Mouse (Mus musculus) left cerebral cortex, postnatal 14 days (tissue): ENCODE data around the gene Rasgef1a. TPM values are rescaled to one million over a fixed set of nuclear protein-coding genes. Genes with fewer than 3 reads are reported as not detected.

Source experiments
- DNase-seq, 2 experiments: peaks; one replicate each; pipeline ENCODE4 v3.0.0; 2021 to 2022; ENCODE audit warnings: low spot score in 2 of 2, mixed read lengths in 1 of 2
- intact Hi-C: fragments of 180-260 bp; cut with DNase I; formaldehyde crosslinking; loops from one replicate; pipeline ENCODE4 v1.15.1; 2025
- long read RNA-seq, 2 experiments: library from polyadenylated mRNA; stranded (forward); transcript quantifications; one replicate each; pipeline ENCODE4 v2.0.0; 2021
- total RNA-seq, 2 experiments: library from RNA; stranded (reverse); gene quantifications; 2 replicates each; pipeline ENCODE4 v1.2.3; 2021

The Rasgef1a gene
- 100 to 1,000 TPM; 121 to 129 TPM for total RNA-seq
- long read RNA-seq, experiment 1, transcript Rasgef1a-201 (13 exons, 3,284 nt) = major isoform, 32 of 71 reads
- long read RNA-seq, experiment 1, partial matches to known transcripts = 16 of 71 reads
- long read RNA-seq, experiment 1, other reads (novel, unspliced or antisense) = 22 of 71 reads
- long read RNA-seq, experiment 2, transcript Rasgef1a-201 (13 exons, 3,284 nt) = major isoform, 27 of 59 reads
- long read RNA-seq, experiment 2, partial matches to known transcripts = 28 of 59 reads
- long read RNA-seq, experiment 2, other reads (novel, unspliced or antisense) = 4 of 59 reads

GRCm38 (mm10) chr6:118010756-118011615, at the start of gene Rasgef1a:
TSS of gene Rasgef1a (plus strand) at chr6:118011438.
- intact Hi-C loops = loop anchor here (5.0 kb wide), 3 partner anchors 36 to 74 kb away; partner anchors contain the start of gene Fxyd4

DNA sequence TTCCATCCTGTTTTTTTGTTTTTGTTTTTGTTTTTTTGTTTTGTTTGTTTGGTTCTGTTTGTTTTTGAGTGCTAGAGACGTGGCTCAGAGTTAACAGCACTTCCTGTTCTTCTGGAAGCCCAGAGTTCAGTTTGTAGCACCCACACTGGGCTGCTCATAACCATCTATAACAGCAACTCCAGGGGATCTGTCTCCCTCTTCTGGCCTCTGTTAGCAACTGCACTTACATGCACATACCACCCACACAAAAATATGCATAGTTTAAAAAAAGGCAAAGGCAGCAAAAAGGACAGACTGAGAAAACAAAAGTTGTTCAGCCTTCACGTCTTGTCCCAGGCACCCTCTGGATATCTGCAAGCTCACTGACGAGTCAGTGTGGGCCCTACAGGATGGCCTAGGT, 48.0 kb upstream of the Rasgef1a start:
- intact Hi-C loops = no loop called here
- no peak for DNase-seq

More at GRCm38 (mm10) chr6:118010756-118011615, at the start of gene Rasgef1a:
- peak; percentile 55 to 58 for DNase-seq

DNA sequence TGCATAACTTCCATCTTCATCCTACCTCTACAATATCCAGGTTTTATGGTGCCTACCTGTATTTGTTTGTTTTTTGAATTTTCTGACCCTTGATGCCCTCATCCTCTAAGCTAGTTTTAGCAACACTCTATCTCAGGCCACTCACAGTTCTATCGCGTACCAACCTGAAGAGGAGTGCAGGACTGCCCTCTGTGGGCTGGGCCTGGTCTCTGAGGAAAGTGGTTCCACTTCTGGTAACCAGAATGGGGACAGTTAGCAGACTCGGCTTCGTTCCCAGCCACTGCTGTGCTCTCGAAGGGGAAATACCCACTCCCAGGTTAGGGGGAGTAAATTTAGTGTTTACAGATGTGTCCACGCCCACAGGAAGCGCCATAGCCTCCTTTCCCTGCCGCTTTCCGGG, 44.5 kb upstream of the Rasgef1a start:
- no peak for DNase-seq
- intact Hi-C loops = no loop called here

DNA sequence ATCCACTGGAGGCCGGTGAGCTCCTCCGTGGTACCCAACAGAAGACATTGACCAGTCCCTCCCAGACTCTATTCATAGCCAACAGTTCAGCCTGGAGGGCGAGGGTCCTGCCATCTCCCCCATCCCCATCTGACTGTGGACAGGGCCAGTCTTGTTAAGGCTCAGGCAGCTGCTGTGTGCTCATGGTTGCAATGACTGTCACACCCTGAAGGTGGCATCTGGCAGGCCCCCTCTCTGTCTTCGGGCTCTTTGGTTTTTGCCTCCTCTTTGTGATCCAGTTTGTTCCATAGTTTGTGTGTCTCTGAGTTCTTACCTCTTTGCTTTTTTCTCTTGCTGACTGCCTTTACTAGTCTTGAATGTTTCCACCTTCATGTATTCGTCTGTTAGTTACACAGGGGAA, 24.1 kb upstream of the Rasgef1a start:
- intact Hi-C loops = no loop called here
- no peak for DNase-seq

DNA sequence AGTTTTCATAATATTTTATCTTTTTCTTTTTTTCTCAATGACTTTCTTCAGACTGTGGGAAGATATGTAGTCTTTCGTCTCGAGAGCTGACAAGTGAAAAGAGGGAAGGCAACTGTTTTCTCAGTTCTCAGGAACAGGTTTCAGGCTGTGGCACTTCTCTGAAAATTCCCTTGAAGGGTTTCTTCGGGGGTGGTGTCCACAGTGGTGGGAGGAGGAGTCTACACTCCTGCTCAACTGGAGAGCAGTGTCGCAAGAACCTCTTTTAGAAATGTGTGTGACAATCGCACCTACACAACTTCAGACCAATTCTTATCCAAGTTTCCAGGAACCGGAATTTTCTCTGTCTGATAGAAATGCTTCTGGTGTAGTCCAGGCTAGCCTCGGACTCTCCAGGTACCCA, 22.0 kb upstream of the Rasgef1a start:
- intact Hi-C loops = no loop called here
- DNase-seq = no peak

DNA sequence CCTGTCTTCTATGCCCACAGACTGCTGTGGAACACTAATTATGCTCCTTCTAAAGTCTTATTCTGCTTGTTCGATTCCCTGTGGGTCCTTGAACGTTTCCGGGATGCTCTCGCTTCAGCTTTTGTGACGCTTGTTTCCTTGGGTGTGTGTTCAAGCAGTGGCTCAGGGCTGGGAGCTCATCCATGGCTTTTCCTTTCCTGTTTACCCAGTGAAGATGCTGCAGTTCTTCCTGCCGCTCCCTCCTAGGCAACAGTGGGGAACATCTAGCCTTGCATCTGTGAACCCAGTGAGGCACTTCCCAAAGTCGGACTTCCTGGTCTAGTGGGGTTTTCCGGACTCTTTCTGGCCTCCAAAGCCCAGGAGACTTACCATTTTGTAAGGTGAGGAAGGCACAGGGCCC, 20.6 kb upstream of the Rasgef1a start:
- no peak for DNase-seq
- intact Hi-C loops = no loop called here

DNA sequence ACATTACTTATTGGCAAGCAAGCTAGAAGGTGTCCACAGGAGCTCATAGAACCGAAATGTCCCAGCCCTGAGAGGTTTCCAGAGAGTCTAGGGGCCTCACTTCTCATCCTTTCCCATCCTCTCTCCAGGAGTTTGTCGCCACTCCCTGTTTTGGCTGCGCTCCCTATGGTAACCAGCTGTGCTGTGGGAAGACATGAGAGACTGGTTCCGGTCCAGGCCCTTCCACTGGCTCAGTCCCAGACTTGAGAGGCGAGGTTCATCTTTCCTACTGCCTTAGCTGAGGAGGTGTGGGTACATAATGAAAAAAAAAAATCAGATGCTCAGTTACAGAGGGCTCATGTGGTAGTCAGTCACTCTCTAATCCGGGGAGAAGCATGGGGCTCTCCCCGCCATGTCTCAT, 19.9 kb upstream of the Rasgef1a start:
- intact Hi-C loops = no loop called here
- peak; percentile 51 to 61 for DNase-seq

DNA sequence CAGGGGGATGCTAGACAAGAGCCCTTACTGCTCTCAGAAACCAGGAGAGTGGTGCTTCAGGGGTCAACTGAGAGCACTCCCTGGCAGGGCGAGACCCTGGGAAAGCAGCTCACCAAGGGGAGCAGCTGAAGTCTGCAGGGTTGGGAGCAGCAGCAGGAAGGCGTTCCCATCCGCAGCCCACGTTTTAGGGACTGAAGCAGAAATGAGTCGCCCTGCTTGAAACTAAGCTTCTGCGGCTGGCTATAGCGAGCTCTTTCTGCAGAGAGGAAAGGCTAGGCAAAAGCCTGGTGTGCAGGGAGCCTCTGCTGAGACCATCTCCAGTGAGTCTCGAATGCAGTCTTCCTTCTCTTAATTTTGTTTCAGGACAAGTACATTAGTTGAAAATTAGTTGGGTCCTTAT, 19.3 kb upstream of the Rasgef1a start:
- DNase-seq = no peak
- intact Hi-C loops = no loop called here

DNA sequence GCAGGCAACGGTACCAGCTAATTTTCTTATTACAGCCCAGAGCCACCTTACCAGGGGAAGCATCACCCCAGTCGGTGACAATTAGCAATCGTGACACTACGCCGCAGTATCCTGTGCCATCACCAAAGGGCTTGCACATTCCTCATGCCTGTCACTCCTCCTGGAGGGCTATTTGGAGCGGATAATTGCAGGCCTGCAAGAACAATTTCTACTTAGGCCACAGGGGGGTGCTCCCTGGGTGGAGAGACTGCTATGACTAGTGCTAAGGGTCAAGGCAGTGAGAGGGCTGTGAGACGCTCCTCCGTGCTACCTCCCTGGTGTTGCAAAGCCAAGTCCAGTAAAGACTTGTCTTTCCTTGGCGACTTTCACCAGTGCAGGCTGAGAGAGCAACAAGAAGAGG, 16.1 kb upstream of the Rasgef1a start:
- DNase-seq = no peak
- intact Hi-C loops = no loop called here

DNA sequence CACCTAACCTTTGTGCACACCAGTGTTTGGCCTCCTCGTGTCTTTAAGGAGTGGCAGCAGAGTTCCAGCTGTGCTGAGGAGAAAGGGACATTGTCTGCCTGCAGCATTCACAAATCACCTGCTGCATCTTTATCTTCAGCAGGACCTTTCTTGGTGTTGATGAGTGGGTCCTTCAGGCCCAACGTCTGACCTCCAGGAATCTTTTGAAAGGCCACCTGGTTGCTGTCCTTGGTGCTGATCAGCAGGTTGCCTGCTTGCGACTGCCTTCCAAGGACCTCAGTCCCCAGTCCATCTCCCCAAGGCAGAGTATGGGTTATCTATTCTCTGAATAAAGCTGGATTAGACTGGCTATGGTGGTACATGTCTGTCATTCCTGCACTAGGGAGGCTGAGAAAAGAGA, 10.0 kb upstream of the Rasgef1a start:
- intact Hi-C loops = no loop called here
- no peak for DNase-seq

GRCm38 (mm10) chr6:118007302-118007701, 3.9 kb upstream of the Rasgef1a start:
- intact Hi-C loops = no loop called here
- DNase-seq = peak; percentile 58 to 86

- intact Hi-C loops = no loop called here
- peak in 1 of 2 experiments; percentile 69 for DNase-seq
These were observed 3.2 kb upstream of the Rasgef1a start for GRCm38 (mm10) chr6:118007843-118008539.

GRCm38 (mm10) chr6:118010256-118010655, 982 bp upstream of the Rasgef1a start:
- DNase-seq = no peak

DNA sequence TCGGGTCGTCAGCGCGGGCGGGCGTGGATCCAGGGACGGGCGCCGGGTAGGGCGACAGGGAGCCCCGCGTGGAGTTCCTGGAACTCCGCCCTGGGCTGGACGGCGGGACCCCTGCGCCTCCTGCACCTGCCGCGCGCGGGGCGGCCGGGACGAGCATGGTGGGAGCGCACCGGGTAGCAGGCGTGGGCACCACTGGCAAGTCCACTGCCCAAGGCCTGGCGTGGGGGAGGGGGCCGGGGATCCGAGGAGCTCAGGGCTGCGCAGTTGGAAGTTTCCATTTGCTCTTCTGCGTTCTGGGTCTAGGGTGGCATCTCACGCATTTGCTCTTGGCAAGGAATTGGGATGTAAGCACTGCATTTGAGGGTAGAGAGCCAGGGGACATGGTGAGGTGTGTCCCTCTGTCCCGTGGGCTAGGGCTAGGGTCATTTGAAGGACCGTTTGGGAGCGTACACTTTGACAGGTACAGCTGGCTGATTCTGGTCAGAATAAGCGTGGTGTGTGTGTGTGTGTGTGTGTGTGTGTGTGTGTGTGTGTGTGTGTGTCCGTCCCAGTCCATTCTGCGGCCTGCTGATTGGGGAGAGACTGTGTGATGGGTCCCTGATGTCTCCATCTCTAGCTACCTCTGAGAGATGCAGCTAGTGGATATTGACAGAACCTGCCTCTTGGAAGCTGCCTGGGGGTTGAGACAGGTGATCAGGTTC, 528 bp downstream of the Rasgef1a start:
- intact Hi-C loops = loop anchor here (5.0 kb wide), 3 partner anchors 36 to 74 kb away; partner anchors contain the start of gene Fxyd4

More at GRCm38 (mm10) chr6:118010256-118010655, 982 bp upstream of the Rasgef1a start:
- intact Hi-C loops = loop anchor here (5.0 kb wide), 3 partner anchors 37 to 73 kb away; partner anchors contain the start of gene Fxyd4

DNA sequence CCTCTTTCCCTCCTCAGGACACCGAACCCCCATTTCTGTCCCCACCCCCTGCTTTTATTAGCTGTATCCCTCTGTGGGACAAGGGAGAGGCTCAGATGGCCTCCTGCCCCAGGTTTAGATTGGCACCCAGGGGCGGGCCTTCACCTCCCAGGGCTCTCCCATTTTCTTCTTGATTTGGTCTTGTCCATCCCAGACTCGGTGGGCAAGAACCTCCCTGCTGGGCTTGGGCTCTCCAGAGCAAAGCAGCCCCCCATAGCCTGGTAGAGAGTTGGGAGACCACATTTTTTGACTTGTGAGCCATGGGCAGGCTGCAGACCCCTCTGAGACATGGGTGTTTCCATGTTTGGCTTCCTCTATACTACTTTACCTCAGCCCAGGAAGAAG, 1.1 kb downstream of the Rasgef1a start:
- intact Hi-C loops = loop anchor here (5.0 kb wide), 3 partner anchors 35 to 75 kb away; partner anchors contain the start of gene Fxyd4
- no peak for DNase-seq

More for the DNA sequence above, 528 bp downstream of the Rasgef1a start:
- peak; percentile 55 to 66 for DNase-seq

DNA sequence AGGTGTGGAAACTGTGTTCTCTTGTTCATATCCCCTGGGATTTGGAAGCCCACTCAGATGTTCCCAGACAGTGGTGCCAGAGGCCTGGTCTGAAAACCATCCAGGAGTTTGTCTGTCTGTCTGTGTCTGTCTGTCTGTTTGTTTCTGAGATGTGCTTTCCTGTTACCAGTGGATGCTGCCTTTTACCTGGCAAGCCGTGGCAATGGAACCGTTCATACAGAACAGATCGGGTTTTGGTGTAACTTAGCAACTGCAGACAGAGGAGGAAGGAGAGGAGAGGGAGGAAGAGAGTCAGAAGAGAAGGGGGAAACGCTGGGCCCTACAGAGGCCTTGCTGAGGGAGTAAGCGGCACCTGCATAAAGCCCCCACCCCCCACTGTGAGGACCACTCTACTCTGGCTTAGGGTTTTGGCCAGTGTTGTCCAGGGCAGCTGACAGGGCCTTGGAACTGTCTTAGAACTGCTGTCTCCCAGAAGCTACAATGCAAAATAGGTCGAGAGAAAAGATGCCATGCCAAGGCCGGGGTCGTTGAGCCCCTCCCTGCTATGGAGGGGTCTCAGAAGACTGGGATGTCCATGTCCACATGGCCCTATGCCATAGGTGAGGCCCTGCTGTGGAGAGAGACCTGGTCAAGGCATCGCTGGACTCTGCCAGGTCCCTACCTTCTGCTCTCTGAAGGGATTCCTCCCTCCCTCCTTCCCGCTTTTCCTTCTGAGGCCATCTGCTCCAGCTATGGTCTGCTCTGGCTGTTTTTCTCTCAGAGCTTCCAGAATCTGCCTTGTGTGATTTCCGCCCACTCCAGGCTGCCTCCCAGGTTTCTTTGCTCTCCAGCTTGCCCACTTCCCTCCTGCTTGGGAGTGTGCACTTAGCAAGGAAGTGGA, 2.0 kb downstream of the Rasgef1a start:
- DNase-seq = peak; percentile 80 to 89
- intact Hi-C loops = loop anchor here (5.0 kb wide), 3 partner anchors 34 to 76 kb away; partner anchors contain the start of gene Fxyd4

- intact Hi-C loops = loop anchor here (5.0 kb wide), 3 partner anchors 32 to 78 kb away; partner anchors contain the start of gene Fxyd4
- DNase-seq = peak; percentile 67 to 74
These were observed 3.6 kb downstream of the Rasgef1a start for GRCm38 (mm10) chr6:118014881-118015280.

DNA sequence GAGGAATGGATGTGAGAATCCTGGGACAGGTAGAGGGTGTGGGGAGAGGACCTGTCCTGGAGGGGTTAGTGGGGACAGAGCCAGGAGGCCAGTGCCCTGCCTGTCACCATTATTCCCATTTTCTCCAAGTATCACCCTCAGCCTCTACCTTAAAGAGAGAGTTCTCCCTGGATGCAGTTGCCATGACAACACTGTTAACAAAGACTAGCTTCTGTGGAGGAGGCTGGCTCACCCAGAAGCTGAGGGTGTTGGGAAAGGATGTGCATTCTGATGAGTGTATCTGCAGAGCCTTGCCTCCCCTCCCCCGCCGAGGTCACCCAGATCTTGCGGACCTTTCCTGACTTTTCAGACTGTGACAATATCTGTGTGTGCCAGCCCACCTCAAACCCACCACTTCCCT, 4.7 kb downstream of the Rasgef1a start:
- DNase-seq = peak; percentile 74 to 87
- intact Hi-C loops = no loop called here
